Comparison of ENCODE assay signal across 11 mouse cellular contexts in the genomic region with DNA sequence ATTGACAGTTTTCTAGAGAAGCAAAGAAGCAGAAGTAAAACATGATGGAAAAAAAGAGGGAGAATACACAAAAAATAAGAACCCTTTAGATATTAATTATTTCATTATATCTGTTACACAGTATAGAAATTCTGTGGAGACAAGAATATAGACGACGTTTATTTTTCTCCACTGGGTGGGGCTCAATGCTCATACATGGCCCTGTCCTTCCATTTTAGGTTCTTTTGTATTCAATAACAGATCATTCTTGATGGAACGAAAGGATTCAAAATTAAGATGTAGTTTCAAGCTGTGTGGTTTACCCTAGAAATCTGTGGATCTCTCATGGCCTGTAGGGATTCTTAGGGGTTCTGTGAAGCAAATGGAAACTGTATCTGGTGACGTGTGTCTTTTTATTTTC. TPM values are rescaled to one million over a fixed set of nuclear protein-coding genes. Genes with fewer than 3 reads are reported as not detected.
DNase-seq lines count a peak whose midpoint lies in the region; ATAC-seq and TF ChIP-seq lines count a peak whose summit lies in the region.
"Had no signal": no experiment of that assay in that cellular context is flagged by ENCODE, and none has a peak within 500 bp of the region (broad histone marks: within the 10 kb centered on the region; RNA-seq: fewer than 3 reads in every experiment).

No protein-coding gene starts in this region.

- no peak for TF ChIP-seq POLR2A in limb, embryonic 14.5 days (IDR thresholded peaks at IDR 0.05; ENCODE audit: borderline replicate concordance, extremely low read depth, insufficient read depth, insufficient read length)

- no peak overlapping the region for H3K9ac ChIP-seq in limb, embryonic 14.5 days (ENCODE audit: low read depth, low read length, severe bottlenecking)
- no peak overlapping the region for H3K9ac ChIP-seq in kidney, embryonic 15.5 days
- H3K9ac ChIP-seq: forebrain, embryonic 12.5 days had no signal

- WGBS in limb, embryonic 14.5 days = 51% methylated on average over 4 of the region's 4 CpGs
- 69% methylated on average over 4 of the region's 4 CpGs for WGBS in kidney, embryonic 15.5 days

- no peaks in the 10 kb centered on the region for H3K9me3 ChIP-seq in limb, embryonic 14.5 days (ENCODE audit: control insufficient read depth, low read length)
- H3K9me3 ChIP-seq in kidney, embryonic 15.5 days (replicated peaks) = no peaks in the 10 kb centered on the region
- H3K9me3 ChIP-seq: forebrain, embryonic 12.5 days had no signal

- no peak overlapping the region for H3K27ac ChIP-seq in layer of hippocampus, adult 2 months
- no peak overlapping the region for H3K27ac ChIP-seq in limb, embryonic 14.5 days (replicated peaks; ENCODE audit: low read depth, low read length)
- H3K27ac ChIP-seq in kidney, embryonic 15.5 days = no peak overlapping the region
- H3K27ac ChIP-seq: forebrain, embryonic 12.5 days had no signal

- TF ChIP-seq CTCF in layer of hippocampus, adult 2 months (conservative IDR thresholded peaks at IDR 0.05) = peak; percentile 63

- H3K4me1 ChIP-seq in limb, embryonic 14.5 days (ENCODE audit: control insufficient read depth, insufficient read depth, low read length) = peaks cover 6% of the 10 kb centered on the region; the same call in 1 of the 2 replicates
- no peaks in the 10 kb centered on the region for H3K4me1 ChIP-seq in kidney, embryonic 15.5 days
- H3K4me1 ChIP-seq: forebrain, embryonic 12.5 days had no signal

- ATAC-seq in limb, embryonic 14.5 days (ENCODE audit: low FRiP score, low read depth) = no peak; the same call in 1 of the 2 replicates
- ATAC-seq in kidney, embryonic 15.5 days (replicated peaks; ENCODE audit: low FRiP score) = no peak

- no peaks in the 10 kb centered on the region for H3K36me3 ChIP-seq in limb, embryonic 14.5 days (ENCODE audit: control insufficient read depth, insufficient read depth, low read length)
- H3K36me3 ChIP-seq in kidney, embryonic 15.5 days = no peaks in the 10 kb centered on the region
- H3K36me3 ChIP-seq: forebrain, embryonic 12.5 days had no signal

- no peak overlapping the region for H3K4me2 ChIP-seq in limb, embryonic 14.5 days (replicated peaks; ENCODE audit: low read depth, low read length, severe bottlenecking)
- no peak overlapping the region for H3K4me2 ChIP-seq in kidney, embryonic 15.5 days
- H3K4me2 ChIP-seq: forebrain, embryonic 12.5 days had no signal

- no peak overlapping the region for H3K4me3 ChIP-seq in layer of hippocampus, adult 2 months
- no peak overlapping the region for H3K4me3 ChIP-seq in limb, embryonic 14.5 days (replicated peaks; ENCODE audit: low read length)
- H3K4me3 ChIP-seq in kidney, embryonic 15.5 days (replicated peaks) = no peak overlapping the region
- H3K4me3 ChIP-seq: forebrain, embryonic 12.5 days had no signal

- peak; percentile 29 to 31 for DNase-seq in cerebellum, postnatal 10 days
- DNase-seq in cerebellum, adult 8-10 months = no peak
- DNase-seq in layer of hippocampus, adult 2 months (ENCODE audit: low spot score in 2 of 2) = no peak
- DNase-seq in layer of hippocampus, postnatal 36 days = no peak
- peak; percentile 63 for DNase-seq in 416B (ENCODE audit: low read depth)
- DNase-seq in limb, embryonic 14.5 days (ENCODE audit: low spot score) = peak; percentile 66
- DNase-seq in gastrocnemius, postnatal 25 days = no peak
- DNase-seq: heart, postnatal 4 days; kidney, postnatal 36 days had no signal

- no peaks in the 10 kb centered on the region for H3K27me3 ChIP-seq in limb, embryonic 14.5 days (ENCODE audit: control insufficient read depth, insufficient read depth, low read length)
- no peaks in the 10 kb centered on the region for H3K27me3 ChIP-seq in kidney, embryonic 15.5 days

RNA-seq across cellular contexts. Expression of a gene that starts 41.1 kb away (rescaled TPM):
- total RNA-seq in layer of hippocampus, adult 2 months (2021) = 10 to 100 TPM; 50.7 to 53.2 TPM
- total RNA-seq in layer of hippocampus, postnatal 36 days (2021) = 10 to 100 TPM; 53.5 to 55.3 TPM
- 47.3 and 73.6 TPM in 2 replicates for polyA plus RNA-seq in limb, embryonic 14.5 days (2012; rRNA removed)
- polyA plus RNA-seq in limb, embryonic 14.5 days (2014; fragmentation: Nextera tagmentation; extraction: Ambion mirVana) = 111 and 116 TPM in 2 replicates
- polyA plus RNA-seq in kidney, embryonic 15.5 days (2015; fragmentation: Nextera tagmentation; extraction: Ambion mirVana) = 93.7 and 97.8 TPM in 2 replicates
- 100 to 1,000 TPM in 1 of 2 experiments, 10 to 100 TPM in 1; 95.7 to 102 TPM for total RNA-seq in gastrocnemius, postnatal 25 days (2021)

Comparison
In these comparisons a context has a peak if more than half of its experiments do, and no peak if none do; other contexts are left out.
1. DNase-seq: peak in cerebellum, postnatal 10 days (2 of 2), 416B (single experiment) and limb, embryonic 14.5 days (single experiment); none in cerebellum, adult 8-10 months (single experiment), layer of hippocampus, adult 2 months (0 of 2), layer of hippocampus, postnatal 36 days (0 of 2) and gastrocnemius, postnatal 25 days (single experiment).